Mouse (Mus musculus) frontal cortex, postnatal 14 days (tissue): ENCODE results near the gene Haus5.

ENCODE experiments used
- DNase-seq, 2 experiments: peaks; one replicate each; pipeline ENCODE4 v3.0.0; 2022; ENCODE audit warnings: low spot score in 2 of 2

The Haus5 gene

DNA sequence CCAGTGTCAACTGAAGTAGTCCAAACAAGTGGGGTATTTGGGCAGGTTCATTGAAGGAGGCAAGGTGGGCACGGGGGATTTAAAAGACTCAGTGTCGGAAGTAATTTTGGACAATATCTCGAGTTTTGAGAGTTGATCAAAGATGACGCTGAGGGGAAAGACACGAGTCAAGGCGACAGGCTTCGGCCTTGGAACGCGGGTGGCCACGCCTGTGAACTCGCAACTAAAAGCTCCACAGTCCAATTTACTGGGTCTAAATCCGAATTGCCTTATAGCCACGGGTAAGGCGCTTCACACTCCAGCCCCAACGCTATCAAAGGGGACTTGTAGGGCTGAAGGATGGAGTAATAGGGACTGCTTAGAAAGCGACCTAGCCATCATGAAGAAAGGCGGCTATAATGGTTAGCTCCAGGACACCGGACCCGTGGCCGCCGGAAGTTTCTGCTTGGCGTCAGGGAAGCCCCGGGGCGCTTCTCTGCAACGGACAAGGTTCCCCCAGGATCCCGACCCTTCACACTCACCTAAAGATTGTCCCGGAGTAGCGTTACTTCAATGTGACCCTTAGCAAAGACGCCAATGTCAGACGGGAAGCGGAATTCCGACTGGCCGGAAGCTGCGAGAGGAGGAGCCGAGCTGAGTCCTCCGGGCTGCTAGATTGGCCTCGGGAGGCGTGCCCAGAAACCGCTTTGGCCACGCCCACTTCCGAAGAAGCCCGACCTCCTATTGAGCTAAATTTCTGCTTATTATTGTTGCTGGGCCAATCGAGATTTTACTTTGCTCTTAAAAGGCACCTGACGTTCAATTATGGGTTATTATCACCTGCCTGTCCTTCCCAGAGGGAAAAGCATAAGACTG is 39.0 kb downstream of the Haus5 start, which contains the start of gene Cox6b1:
Gene Cox6b1 (minus strand): TSS at position 622 of the 855 bp plus-strand sequence.
- DNase-seq, result peak; percentile 77

DNA sequence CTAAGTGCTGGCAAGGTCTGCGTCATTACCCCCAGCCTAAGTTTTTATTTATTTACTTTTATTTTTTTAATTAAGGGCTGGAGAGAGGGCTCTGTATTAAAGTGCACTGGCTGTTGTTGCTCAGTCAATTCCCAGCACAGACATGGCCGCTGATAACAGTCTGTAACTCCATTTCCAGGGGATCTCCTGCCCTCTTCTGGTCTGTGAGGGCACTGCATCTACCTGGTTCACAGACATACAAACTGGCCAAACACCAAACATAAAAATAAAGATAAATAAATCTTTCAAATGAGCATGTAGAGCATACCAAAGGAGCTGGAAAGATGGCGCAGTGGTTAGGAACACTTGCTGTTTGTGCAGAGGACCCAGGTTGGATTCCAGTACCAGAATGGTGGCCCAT is 45.6 kb downstream of the Haus5 start:
- no peak for DNase-seq

DNA sequence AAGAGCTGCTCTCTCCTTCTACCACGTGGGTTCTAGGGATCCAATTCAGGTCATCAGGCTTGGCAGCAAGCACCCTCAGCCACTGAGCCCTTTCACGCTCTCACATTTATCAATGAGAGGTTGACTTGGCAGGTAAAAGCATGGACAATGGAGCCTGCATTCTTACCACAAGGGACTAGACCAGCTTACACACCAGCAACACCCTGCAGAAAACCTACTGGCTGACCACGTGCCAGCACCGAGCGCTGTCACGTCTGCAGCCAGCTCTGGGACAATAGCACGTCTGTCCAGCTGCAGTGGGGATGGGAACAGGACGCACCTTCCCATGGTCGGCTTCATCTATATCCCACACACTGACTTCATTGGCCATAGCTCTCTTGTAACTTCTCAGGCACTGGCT is 46.1 kb downstream of the Haus5 start:
- no peak for DNase-seq

DNA sequence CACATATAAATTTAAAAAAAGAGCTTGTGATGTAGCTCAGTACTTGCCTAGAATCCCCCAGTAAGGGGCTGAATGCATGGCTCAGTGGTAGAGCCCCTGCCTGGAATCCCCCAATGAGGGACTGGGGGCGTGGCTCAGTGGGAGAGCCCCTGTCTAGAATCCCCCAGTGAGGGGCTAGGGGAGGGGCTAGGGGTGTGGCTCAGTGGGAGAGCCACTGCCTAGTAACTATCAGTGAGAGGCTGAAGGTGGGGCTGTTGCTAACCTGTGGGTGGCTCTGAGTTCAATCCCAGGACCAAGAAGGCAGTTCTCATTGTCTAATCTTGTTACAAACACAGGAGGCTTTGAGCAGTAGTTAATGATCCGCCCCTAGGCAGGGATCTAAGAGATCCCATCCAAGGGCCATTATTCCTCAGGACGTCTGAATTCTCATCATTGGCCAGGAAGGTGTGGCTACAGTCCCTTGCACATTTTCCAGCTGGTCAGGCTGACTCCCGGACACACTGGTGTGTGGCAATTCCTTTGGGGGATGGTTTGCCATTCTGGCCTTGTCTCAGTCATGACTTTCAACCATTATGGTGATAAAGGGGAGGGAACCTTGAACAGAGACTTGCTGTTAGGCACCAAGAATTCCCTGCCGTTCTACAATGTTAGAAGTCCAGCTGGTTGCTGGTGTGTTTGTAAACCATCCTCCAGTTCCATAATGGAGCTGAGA is 49.6 kb downstream of the Haus5 start:
- no peak for DNase-seq

DNA sequence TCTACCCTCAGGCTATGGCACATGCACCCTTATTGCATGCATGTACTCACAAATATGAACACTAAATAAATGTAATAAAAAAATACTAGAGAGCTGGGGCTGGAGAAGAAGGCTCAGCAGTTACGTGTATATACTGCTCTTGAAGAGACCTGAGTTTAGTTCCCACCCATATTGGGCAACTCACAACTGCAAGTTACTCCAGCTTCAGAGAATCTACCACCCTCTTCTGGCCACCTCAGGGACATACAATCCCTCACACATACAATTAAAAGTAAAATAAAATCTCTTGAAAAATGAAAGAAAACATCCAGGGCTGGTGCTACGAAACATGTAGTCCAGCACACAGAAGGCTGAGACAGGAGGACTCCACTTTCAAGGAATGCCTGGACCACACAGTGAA is 50.3 kb downstream of the Haus5 start:
- DNase-seq, result no peak

DNA sequence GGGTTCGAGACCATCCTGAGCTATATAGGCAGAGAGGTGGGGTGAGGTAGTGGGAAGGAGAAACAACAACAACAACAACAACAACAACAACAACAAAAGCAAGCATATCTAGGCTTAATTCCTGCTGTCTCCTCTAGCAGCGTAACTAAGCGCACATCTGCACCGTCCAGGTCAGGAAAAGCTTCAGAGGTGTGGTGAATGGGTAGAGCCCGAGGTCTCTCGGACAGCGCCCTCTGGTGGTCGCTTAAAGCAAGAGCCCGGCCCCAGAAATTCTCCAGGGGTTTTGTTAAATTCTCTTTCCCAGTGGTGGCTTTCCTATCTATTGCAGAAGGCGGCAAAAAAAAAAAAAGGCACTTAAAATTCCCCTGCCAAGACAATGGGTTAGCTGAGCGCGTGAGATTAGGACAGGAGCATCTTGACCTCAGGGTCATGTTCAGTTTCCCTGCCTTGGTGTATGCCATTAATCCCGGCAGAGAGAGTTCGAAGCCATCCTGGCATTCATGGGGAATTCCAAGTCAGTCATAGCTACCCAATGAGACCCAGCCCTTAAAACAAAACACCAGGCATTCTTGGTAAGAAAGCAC is 51.2 kb downstream of the Haus5 start:
- DNase-seq, result peak in 1 of 2 experiments; percentile 51

DNA sequence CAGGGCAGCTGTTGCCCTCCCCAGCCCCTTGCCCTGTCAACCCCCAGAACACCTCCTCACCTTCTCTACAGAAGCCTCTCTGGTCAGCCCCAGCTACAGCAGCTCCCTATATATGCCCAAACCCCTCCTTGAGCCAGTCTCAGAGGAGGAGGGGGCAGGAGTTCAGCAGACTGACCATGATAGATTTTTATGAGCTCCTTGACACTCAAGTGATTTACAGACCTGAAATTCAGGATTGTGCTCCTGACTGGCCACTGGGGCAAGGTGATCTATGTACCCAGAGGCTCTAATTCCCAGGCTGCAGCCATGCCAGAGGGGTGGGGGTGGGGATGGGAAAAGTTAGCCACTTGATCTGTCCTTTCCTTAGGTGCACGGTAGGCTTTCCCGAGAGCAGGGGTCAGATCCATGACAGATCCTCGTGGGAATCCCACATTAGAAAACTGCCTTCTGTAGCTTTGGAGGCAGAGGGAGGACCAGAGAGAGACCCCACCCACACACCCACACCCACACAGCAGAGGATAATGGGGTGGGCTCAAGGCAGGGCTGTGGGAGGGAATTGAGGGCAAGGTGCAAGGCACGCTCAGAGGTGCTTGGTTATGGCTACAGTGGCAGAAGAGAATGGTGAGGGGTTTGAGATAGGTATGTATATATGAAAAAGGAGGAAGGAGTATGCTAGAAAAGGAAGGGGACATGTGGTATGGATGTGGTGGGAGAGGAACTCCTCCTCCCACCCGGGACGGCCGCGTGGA is 52.0 kb downstream of the Haus5 start, which contains the start of gene Upk1a:
Gene Upk1a (minus strand): TSS at position 194 of the 749 bp plus-strand sequence.
- no peak for DNase-seq

DNA sequence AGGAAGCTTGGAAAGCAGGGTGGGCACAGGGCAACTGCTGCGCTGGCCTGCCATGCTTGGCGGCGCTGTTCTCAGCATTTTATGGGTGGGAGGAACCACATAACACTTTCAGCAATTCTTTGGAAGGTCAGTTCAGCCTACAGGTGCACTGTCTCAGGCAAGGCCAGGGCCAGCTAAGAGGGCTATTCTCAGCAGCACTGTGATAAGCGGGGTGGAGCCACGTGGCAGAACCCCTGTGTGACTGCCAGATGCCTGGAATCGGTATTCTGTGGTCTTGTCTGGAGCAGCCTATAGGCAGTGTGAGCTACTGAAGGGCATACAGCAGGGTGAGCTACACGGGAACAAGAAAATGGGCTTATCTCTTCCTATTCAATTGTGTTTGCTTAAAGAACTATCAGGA is 54.8 kb downstream of the Haus5 start:
- no peak for DNase-seq

DNA sequence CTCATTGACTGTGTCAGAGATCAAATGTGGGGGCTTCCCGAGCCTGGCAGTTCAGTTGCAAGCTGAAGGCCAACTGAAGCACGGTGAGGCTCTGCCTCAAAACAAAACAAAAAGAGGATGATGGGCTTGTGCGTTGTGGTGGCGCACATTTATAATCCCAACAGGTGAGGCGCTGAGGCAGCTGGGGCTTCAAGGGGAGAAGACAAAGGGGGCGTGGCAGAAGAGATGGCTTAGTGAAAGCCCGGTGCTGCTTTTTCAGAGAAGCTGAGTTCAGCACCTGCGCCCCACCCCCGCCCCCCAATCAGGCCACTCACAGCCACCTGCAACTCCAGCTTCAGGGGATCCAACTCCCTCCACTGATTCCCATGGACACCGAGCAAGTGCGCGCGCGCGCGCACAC is 56.3 kb downstream of the Haus5 start:
- DNase-seq, result no peak

DNA sequence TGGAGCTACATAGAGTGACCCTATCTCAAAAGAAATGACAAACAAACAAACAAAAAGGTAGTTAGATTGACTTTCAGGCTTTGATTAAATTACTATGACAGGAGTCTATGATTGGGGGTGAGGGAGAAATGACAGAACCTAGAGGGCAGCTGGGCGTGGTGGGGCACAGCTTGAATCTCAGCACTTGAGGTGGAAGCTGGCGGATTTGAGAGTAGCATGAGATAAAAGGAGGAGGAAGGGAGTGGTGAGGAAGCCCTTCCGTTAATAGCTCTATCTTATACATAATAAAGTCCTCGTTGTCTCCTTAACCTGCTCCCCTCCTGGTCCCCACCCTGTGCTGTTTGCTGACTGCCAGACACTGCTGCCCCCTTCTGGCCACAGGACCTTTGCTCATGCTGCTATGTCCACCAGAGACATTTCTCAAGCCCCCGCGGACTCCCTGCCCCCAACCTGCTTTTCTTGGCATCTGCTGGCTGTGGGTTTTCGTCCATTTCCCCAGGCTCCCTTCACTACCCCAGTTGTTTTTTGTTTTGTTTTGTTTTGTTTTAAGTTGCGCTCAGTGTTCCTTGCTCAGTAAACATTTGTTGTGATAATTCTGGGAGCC is 57.0 kb downstream of the Haus5 start:
- DNase-seq, result no peak

DNA sequence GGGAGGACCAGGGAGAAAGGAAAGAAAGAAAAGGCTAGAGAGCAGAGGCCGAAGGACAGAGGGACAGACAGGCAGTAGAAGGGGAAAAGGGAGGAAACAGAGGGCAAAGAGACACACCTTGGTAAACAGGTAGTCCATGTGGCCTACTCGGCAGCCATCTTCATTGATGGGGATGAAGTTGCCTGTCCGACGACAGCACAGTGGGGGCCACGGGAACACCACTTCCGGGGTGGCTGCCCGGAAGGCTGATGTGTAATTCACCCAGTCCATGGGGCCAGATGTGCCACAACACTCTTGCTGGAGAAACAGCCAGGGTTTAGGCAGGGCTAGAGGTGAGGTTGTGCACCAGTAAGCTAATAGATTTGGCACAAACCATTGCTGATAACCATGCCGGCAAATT is 59.9 kb downstream of the Haus5 start:
- DNase-seq, result no peak

DNA sequence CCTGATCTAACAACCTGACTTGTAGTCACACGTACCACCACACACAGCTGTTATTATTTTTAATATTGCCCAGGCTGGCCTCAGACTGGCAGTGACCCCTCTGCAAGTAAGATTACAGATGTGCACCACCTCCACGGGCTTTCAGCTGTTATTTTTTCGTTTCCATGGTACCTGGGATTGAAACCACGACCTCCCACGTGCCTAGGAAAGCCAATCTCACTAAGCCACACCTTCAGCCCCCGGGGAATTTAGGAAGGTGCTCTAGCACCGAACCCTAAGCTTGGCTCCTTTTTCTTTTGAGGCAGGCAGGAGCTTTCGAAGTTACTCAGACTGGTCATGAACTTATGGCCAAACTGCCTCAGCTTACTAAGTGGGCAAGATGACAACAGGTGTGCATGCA is 60.4 kb downstream of the Haus5 start:
- no peak for DNase-seq
